Mouse (Mus musculus) liver, embryonic 14.5 days (tissue): ENCODE results near the gene Kctd21.

Source experiments
- CTCF ChIP-seq: IDR thresholded peaks from 2 replicates; pipeline ENCODE4 v1.5.1; 2016; ENCODE audit warnings: antibody characterized with exemption, low read depth, control low read depth
- EP300 ChIP-seq: IDR thresholded peaks from 2 replicates; pipeline ENCODE4 v1.6.1; 2016; ENCODE audit warnings: antibody characterized with exemption, low read depth

GRCm38 (mm10) chr7:97310341-97310635 is 21.8 kb upstream of the Kctd21 start:
- TF ChIP-seq CTCF (no peak), EP300 (no peak)
